Mouse (Mus musculus) testis, adult 2 months (tissue): ENCODE data around the gene Plekhg6. TPM values are rescaled to one million over a fixed set of nuclear protein-coding genes. Genes with fewer than 3 reads are reported as not detected.

Experiments
- H3K27ac ChIP-seq: fragments of 200-500 bp; 2 replicates; pipeline ENCODE4 v1.5.1; 2012; ENCODE audit warnings: low read depth, low read length; ENCODE audit not compliant: control insufficient read depth, insufficient read depth
- H3K27me3 ChIP-seq: fragments of 200-500 bp; 2 replicates; pipeline ENCODE4 v1.6.1; 2012; ENCODE audit warnings: mild to moderate bottlenecking, low read length, moderate library complexity; ENCODE audit not compliant: control insufficient read depth, insufficient read depth
- H3K36me3 ChIP-seq: fragments of 200-500 bp; 2 replicates; pipeline ENCODE4 v1.6.1; 2012; ENCODE audit warnings: mild to moderate bottlenecking, low read length; ENCODE audit not compliant: control insufficient read depth, insufficient read depth
- H3K4me1 ChIP-seq: fragments of 200-500 bp; 2 replicates; pipeline ENCODE4 v1.6.1; 2012; ENCODE audit warnings: low read length; ENCODE audit not compliant: control insufficient read depth, insufficient read depth
- H3K4me3 ChIP-seq: fragments of 200-500 bp; 2 replicates; pipeline ENCODE4 v1.5.1; 2012; ENCODE audit warnings: low read depth, mild to moderate bottlenecking, low read length, moderate library complexity, mixed read lengths; ENCODE audit not compliant: control insufficient read depth
- CTCF ChIP-seq: fragments of 200-500 bp; IDR thresholded peaks from 2 replicates; pipeline ENCODE4 v1.5.1; 2012; ENCODE audit warnings: low read depth, mild to moderate bottlenecking, inconsistent platforms, low read length, moderate library complexity; ENCODE audit not compliant: control insufficient read depth, insufficient read depth, insufficient replicate concordance
- POLR2A ChIP-seq: fragments of 200-500 bp; IDR thresholded peaks from 2 replicates; pipeline ENCODE4 v1.6.1; 2012; ENCODE audit warnings: low read depth, mild to moderate bottlenecking, inconsistent platforms, low read length, moderate library complexity; ENCODE audit not compliant: control insufficient read depth
- polyA plus RNA-seq: library from polyadenylated mRNA; depleted of rRNA; stranded (reverse); fragments of >200 nt; gene quantifications from 2 replicates; pipeline ENCODE4 v1.2.3, GENCODE M21; 2012

Gene Plekhg6
- polyA plus RNA-seq, 1 experiment: 0.11 TPM

DNA sequence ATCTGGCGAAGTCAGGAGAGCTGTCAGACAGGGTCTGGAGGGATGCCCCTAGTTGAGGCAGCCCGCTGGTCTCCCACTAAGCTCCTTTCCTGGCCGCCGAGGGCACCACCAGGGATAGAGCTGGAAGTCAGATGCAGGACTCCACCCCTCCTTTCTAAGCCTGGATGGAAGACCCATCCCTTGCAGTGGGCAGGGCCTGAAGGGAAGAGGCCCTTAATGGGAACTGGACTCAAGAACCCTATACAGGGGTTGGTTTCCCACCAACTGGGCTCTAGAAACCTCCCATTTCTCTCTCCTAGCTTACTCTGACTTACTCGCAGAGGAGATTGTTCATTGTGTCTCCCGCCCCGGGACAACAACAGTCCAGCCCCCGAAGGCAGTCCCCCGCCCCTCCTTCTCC is 812 bp downstream of the Plekhg6 start:
- H3K27me3 ChIP-seq: no peaks in the 10 kb centered on the region
- no peaks in the 10 kb centered on the region for H3K36me3 ChIP-seq
- peaks cover 6% of the 10 kb centered on the region for H3K4me1 ChIP-seq
- H3K4me3 ChIP-seq: no peak overlapping the region
- no peak for TF ChIP-seq CTCF
- TF ChIP-seq POLR2A: no peak
- H3K27ac ChIP-seq: no peak overlapping the region

DNA sequence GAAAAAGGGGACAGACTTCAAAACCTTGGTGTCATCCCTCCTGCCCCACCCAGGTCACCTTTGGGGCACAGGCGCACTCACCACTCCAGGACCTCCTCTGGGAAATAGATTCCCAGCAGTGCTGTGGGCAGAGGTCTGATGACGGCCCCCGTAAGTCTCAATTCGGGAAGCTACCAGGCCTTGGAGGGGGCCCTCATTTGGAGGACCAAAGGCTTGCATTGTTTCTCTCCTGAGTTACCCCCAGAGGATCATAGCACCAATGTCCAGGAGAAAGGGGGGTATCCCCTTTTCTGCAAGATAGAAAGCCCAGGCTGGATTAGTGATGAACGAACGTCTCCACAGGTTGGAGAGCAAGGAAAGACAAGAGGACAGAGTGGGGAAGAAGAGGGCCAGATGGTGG is 2.0 kb downstream of the Plekhg6 start:
- H3K27me3 ChIP-seq: no peaks in the 10 kb centered on the region
- TF ChIP-seq CTCF: no peak
- TF ChIP-seq POLR2A: no peak
- no peak overlapping the region for H3K4me3 ChIP-seq
- no peak overlapping the region for H3K27ac ChIP-seq
- no peaks in the 10 kb centered on the region for H3K36me3 ChIP-seq
- peaks cover 6% of the 10 kb centered on the region for H3K4me1 ChIP-seq

DNA sequence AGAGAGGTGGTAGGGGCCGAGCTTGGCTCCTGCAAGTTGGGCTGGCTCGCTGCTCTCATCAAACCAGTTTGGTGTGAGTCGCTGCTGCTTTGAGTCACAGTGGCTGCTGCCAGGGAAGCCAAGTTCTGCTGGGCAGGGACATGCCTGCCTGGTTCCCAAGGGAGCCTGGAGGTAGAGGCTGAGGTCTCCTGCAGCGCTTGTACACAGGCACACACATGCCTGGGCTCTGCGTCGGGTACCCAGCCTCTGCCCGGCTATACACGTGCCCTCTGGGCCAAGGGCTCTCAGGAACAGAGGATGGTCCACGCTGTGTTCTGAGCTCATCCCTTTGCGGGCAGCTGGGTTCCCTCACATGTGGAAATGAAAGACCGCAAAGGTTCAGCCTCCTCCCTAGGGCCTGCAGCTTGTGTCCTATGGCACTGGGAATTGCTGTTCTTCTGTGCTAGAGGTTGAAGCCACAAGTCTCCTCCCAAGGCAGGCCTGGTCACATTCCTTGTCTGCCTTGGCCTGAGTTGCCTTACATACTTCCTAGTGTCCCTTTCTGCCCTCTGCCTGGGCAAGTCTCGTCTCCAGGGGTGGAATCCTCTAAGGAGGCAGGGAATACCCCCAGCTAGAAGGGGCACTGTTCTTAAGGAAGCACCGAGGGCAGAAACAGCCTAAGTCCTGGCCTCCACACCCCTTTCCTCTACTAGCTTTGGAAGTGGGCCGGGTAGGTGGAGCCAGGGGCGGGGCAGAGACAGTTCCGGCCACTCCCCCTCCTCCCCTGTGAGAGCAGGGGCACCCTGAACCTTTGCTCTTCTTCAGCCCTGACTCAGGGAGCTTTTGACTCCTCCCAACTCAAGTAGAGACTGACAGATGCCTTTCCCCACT is 2.8 kb downstream of the Plekhg6 start:
- H3K4me3 ChIP-seq: no peak overlapping the region
- H3K27me3 ChIP-seq: no peaks in the 10 kb centered on the region
- peaks cover 6% of the 10 kb centered on the region for H3K4me1 ChIP-seq
- no peaks in the 10 kb centered on the region for H3K36me3 ChIP-seq
- no peak for TF ChIP-seq CTCF
- H3K27ac ChIP-seq: no peak overlapping the region

DNA sequence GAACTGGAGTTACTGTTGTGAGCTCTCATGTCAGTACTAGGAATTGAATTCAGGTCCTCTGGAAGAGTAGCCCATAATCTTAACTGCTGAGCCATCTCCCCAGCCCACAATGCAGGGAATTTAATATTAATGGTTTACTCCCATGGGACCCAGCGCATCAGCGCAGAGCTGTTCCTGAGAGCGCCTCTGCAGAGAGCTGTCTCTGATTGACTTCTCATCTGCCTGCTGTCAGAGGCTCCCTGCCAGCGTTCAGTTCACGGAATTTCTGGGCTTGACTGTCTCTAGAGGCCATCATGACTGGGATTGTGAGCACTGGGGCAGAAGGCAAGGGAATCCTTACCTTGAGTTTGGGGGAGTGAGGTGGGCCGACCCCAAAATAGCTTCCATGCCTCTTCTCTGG is 3.6 kb downstream of the Plekhg6 start:
- Histone ChIP-seq H3K36me3 (no peaks in the 10 kb centered on the region), H3K27me3 (no peaks in the 10 kb centered on the region), H3K27ac (no peak overlapping the region), H3K4me1 (peaks cover 6% of the 10 kb centered on the region), H3K4me3 (no peak overlapping the region)
- TF ChIP-seq CTCF: no peak
- no peak for TF ChIP-seq POLR2A

DNA sequence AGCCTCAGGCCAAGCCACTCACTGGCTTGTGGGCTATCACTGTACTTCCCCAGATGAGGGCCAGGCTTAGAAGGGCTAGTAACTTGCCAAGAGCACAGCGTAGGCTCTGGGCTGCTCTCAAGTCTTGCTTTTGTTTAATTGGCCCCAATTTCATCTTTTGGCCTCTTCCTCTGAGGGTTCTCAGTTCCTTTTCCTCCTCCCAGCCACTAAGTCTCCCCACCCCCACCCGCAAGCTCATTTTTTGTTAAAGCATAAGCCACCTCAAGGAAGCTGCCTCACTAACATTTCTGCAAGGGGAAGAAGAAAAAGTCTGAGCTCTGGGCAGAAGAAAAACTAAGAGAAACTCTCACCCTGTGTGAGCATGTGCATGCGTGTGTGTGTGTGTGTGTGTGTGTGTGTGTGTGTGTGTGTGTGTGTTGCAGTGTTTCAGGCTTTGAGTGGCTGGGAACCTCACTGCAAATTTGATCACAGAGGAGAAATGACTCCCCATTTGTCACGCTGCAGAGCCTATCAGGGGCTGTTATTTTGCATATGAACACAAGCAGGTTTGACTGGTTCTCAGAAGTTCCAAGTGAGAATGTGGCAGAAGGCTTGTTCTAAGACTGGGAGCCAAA is 12.7 kb downstream of the Plekhg6 start:
- peaks cover 5% of the 10 kb centered on the region; the same call in 1 of the 2 replicates for H3K4me1 ChIP-seq
- H3K27ac ChIP-seq: no peak overlapping the region
- no peaks in the 10 kb centered on the region for H3K27me3 ChIP-seq
- H3K4me3 ChIP-seq: no peak overlapping the region
- H3K36me3 ChIP-seq: no peaks in the 10 kb centered on the region
- TF ChIP-seq POLR2A (no peak), CTCF (no peak)

DNA sequence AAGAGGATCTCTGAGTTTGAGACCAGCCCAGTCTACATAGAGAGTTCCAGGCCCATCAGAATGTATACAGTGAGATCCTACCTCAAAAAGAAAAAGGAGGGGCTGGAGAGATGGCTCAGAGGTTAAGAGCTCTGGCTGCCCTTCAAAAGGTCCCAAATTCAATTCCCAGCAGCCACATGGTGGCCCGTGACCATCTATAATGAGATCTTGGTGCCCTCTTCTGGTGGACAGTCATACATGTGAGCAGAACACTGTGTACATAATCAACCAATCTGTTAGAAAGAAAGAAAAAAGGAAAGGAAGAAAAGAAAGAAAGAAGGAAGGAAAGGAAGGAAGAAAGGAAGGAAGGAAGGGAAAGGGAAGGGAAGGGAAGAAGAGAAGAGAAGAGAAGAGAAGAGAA is 14.5 kb downstream of the Plekhg6 start:
- H3K4me3 ChIP-seq: no peak overlapping the region
- H3K27me3 ChIP-seq: no peaks in the 10 kb centered on the region
- TF ChIP-seq POLR2A (no peak), CTCF (no peak)
- H3K4me1 ChIP-seq: peaks cover 15% of the 10 kb centered on the region
- H3K36me3 ChIP-seq: no peaks in the 10 kb centered on the region
- H3K27ac ChIP-seq: no peak overlapping the region

DNA sequence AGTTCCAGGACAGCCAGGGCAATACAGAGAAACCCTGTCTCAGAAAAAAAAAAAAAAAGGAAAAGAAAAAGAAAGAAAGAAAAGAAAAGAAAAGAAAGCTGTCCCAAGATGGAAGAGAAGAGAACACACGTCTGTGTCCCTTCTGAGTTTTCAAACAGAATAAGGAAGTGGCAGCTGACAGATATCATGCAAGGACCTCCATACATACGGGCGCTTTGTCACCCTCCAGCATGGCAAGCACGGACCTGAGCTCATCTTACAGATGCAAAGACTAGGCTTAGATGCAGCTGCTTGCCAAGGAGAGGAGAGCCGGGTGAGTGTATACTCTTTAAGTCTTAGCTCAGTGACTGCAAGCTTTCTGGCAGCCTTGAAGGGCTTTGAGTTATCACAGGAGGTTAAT is 15.1 kb downstream of the Plekhg6 start:
- H3K27ac ChIP-seq: no peak overlapping the region
- no peaks in the 10 kb centered on the region for H3K36me3 ChIP-seq
- peaks cover 15% of the 10 kb centered on the region for H3K4me1 ChIP-seq
- H3K27me3 ChIP-seq: no peaks in the 10 kb centered on the region
- TF ChIP-seq CTCF: no peak
- TF ChIP-seq POLR2A: no peak
- H3K4me3 ChIP-seq: no peak overlapping the region
